Mouse (Mus musculus) cerebellum, adult 2 months (tissue): Measurements from ENCODE around the gene Fam72a.

Experiments
- CTCF ChIP-seq: fragments of 200-500 bp; IDR thresholded peaks from 2 replicates; pipeline ENCODE4 v1.5.1; 2011; ENCODE audit warnings: low read depth, mild to moderate bottlenecking, control low read depth, low read length, moderate library complexity, borderline replicate concordance; ENCODE audit not compliant: insufficient read depth
- POLR2A ChIP-seq: fragments of 200-500 bp; IDR thresholded peaks from 2 replicates; pipeline ENCODE4 v1.6.1; 2011; ENCODE audit warnings: low read length, control low read depth, borderline replicate concordance; ENCODE audit not compliant: insufficient read depth

DNA sequence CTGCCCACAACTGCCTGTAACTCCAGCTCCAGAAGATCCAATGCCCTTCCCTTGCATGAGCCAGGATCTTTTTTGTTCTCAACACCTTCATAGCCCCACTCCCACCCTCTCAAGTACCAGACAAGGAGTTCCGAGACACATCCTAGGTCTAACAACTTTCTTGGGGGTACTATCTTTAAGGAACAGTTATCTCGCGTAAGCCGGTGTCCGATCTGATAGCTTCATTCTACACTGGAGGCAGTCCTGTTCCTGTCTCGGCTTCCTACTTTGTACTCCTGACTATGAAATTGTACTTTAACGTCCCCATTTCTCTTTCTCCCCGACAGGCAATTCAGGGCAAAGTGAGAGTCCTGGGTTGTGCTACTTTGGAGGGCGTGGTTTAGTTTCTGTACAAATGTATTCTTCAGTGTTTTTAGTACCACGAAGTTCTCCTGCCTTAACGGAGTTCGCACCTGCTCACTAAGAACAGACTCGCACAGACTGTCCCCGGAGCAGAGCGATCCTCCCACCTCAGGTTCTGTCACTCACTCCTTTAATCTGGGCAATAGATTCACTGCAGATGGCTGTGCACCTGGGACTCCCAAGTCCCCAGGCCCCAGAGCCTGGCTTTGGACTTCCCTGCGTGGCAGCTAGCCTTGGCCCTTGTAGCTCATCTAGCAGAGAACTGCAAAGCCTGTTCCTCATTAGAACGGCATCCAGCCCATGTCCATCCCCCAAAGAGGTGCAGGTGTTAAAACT is 51.4 kb downstream of the Fam72a start:
- TF ChIP-seq CTCF (no peak), POLR2A (no peak)
